Mouse (Mus musculus) lung, postnatal 0 days (tissue): ENCODE measurements around the gene Lmo7. TPM values are rescaled to one million over a fixed set of nuclear protein-coding genes. Genes with fewer than 3 reads are reported as not detected.

Experiments
- ATAC-seq: fragments of 200-750 bp; cut with Nextera tagmentation; 2 replicates; pipeline ENCODE4 v1.8.0; 2017; ENCODE audit warnings: moderate library complexity
- DNase-seq: peaks from one replicate; pipeline ENCODE4 v3.0.0-alpha.2; 2016; ENCODE audit warnings: low spot score
- H3K27ac ChIP-seq: fragments of 300-500 bp; sonication (generic); 2 replicates; pipeline ENCODE4 v1.5.1; 2014; ENCODE audit warnings: antibody characterized with exemption, mild to moderate bottlenecking, low read length, mixed read lengths
- H3K27me3 ChIP-seq: fragments of 300-500 bp; sonication (generic); replicated peaks from 2 replicates; pipeline ENCODE4 v1.6.1; 2014; ENCODE audit warnings: low read length, mixed read lengths; ENCODE audit not compliant: insufficient read depth
- H3K36me3 ChIP-seq: fragments of 300-500 bp; sonication (generic); 2 replicates; pipeline ENCODE4 v1.6.1; 2014; ENCODE audit warnings: low read length, mixed read lengths; ENCODE audit not compliant: insufficient read depth
- H3K4me1 ChIP-seq: fragments of 300-500 bp; sonication (generic); 2 replicates; pipeline ENCODE4 v1.6.1; 2014; ENCODE audit warnings: antibody characterized with exemption, low read depth, low read length, mixed read lengths; ENCODE audit not compliant: insufficient read depth
- H3K4me2 ChIP-seq: fragments of 300-500 bp; sonication (generic); replicated peaks from 2 replicates; pipeline ENCODE4 v1.6.1; 2014; ENCODE audit warnings: low read depth, mild to moderate bottlenecking, low read length, moderate library complexity, mixed read lengths
- H3K4me3 ChIP-seq: fragments of 300-500 bp; sonication (generic); 2 replicates; pipeline ENCODE4 v1.5.1; 2014; ENCODE audit warnings: low read depth, low read length
- H3K9ac ChIP-seq: fragments of 300-500 bp; sonication (generic); replicated peaks from 2 replicates; pipeline ENCODE4 v1.6.1; 2014; ENCODE audit warnings: low read depth, mild to moderate bottlenecking
- H3K9me3 ChIP-seq: fragments of 300-500 bp; sonication (generic); 2 replicates; pipeline ENCODE4 v1.6.1; 2016; ENCODE audit warnings: low read length, mixed read lengths
- CTCF ChIP-seq: IDR thresholded peaks from 2 replicates; pipeline ENCODE4 v1.5.1; 2016; ENCODE audit warnings: antibody characterized with exemption, mild to moderate bottlenecking
- EP300 ChIP-seq: IDR thresholded peaks from 2 replicates; pipeline ENCODE4 v1.6.1; 2016; ENCODE audit warnings: antibody characterized with exemption, mild to moderate bottlenecking, control low read depth
- WGBS: fragments of 180-500 bp; shearing (Covaris S2); extraction: QIAGEN DNeasy Blood & Tissue Kit; methylation state at CpG from one replicate; pipeline ENCODE4 v1.1.7; 2014; 5-methylcytosine and 5-hydroxymethylcytosine counted together
- polyA plus RNA-seq: library from polyadenylated mRNA; unstranded; fragments of >200 nt; fragmentation: Nextera tagmentation; extraction: Ambion mirVana; gene quantifications from 2 replicates; pipeline ENCODE4 v1.2.1, GENCODE M21; 2015

Gene Lmo7
- polyA plus RNA-seq, 1 experiment from 2014 or later, result 125 TPM

DNA sequence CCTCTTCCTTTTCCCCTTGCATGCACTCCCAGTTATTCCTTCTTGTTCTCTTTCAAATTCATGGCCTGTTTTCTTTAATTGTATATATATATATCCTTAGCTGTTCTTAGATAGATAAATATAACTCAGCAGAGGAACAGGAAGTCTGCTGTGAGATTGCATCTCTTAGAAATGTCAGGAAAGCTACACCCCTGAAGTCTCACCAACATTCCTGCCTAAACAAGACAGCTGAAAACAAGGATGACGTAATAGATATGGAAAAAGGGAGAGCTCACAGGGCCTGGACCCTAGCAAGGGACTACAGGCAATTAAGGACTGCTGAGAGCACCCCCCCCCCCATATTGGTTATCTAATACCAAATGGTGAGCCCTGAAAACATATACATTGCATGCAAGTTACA is 71.9 kb downstream of the Lmo7 start:
- DNase-seq, result no peak
- H3K36me3 ChIP-seq, result no peaks in the 10 kb centered on the region
- no peak overlapping the region for H3K4me2 ChIP-seq
- H3K4me3 ChIP-seq, result no peak overlapping the region
- H3K9ac ChIP-seq, result no peak overlapping the region
- no peak; the same call in 1 of the 2 replicates for ATAC-seq
- H3K27me3 ChIP-seq, result no peaks in the 10 kb centered on the region
- H3K27ac ChIP-seq, result no peak overlapping the region
- H3K9me3 ChIP-seq, result no peaks in the 10 kb centered on the region
- no peak for TF ChIP-seq CTCF
- TF ChIP-seq EP300, result peak; percentile 83
- peaks cover 18% of the 10 kb centered on the region; the same call in 1 of the 2 replicates for H3K4me1 ChIP-seq
- 48% methylated on average over 1 of the region's 1 CpGs for WGBS

DNA sequence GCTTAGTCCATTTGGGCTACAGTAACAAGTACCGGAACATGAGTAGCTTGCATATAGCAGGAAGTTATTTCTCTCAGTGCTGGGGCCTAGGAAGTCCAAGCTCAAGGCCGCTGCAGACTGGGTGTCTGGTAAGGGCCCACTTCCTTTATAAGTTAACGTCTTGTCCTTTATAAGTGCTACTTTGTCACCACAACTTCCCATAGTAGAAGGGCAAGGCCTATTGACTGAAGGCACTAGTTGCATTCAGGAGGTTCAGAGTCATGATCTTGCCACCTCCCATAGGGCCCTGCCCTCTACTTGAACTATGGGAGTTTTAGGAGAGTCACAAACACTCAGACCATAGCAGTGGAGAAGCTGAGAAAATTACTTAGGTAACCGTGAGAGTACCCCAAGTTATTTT is 74.4 kb downstream of the Lmo7 start:
- H3K27ac ChIP-seq, result peak overlapping the region; percentile 83
- peak; percentile 72 for DNase-seq

DNA sequence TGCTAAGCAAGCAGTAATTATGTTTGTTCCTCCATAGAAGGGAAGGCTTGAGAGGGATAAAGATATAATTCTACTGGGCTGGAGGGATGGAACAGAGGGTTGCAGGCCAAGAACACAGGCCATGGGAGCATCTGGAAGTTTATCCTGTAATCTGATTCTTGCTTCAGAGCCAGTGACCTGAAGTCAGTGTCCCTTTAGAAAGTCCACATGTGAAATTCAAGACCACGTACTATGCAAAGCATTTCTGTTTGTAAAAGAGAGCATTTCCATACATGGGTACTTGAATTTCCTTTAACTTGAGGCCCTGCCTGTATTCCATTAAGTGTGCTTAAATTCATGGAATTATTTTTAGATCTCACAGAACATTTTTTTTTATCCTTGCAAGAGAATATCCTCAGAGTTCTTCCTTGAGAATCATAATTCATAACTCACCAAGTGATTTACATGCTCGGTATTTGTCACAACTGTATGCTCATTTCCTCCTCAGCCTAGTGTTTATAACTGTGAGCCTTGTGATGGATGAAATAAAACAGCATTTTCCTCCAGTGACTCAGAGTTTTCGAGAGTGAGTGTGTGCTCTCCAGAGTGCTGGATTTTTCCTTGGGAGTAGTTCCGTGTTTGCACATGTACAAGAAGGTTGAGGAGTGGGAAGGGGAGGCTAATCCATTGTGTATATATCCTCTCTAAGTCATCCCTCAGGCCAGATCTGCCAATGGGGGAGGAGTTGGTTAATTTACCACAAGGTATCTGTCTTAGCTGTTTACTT is 75.0 kb downstream of the Lmo7 start:
- H3K27ac ChIP-seq, result peak overlapping the region; percentile 83
- H3K4me1 ChIP-seq, result peaks cover 15% of the 10 kb centered on the region; the same call in 1 of the 2 replicates
- H3K4me3 ChIP-seq, result no peak overlapping the region
- peak; percentile 88 for DNase-seq
- H3K27me3 ChIP-seq, result no peaks in the 10 kb centered on the region
- no peaks in the 10 kb centered on the region for H3K9me3 ChIP-seq
- no peak overlapping the region for H3K4me2 ChIP-seq
- no peak overlapping the region for H3K9ac ChIP-seq
- 15% methylated on average over 4 of the region's 4 CpGs for WGBS
- H3K36me3 ChIP-seq, result no peaks in the 10 kb centered on the region
- ATAC-seq, result peak; percentile 81
- no peak for TF ChIP-seq CTCF
- peak; percentile 94 for TF ChIP-seq EP300

More for the DNA sequence above, 74.4 kb downstream of the Lmo7 start:
- no peaks in the 10 kb centered on the region for H3K36me3 ChIP-seq
- no peaks in the 10 kb centered on the region for H3K27me3 ChIP-seq
- no peak overlapping the region for H3K9ac ChIP-seq
- 30% methylated on average over 4 of the region's 4 CpGs for WGBS
- TF ChIP-seq EP300 (peak; percentile 90), CTCF (no peak)
- no peak overlapping the region for H3K4me2 ChIP-seq
- peak; percentile 72 for ATAC-seq
- H3K4me3 ChIP-seq, result no peak overlapping the region
- peaks cover 15% of the 10 kb centered on the region; the same call in 1 of the 2 replicates for H3K4me1 ChIP-seq
- no peaks in the 10 kb centered on the region for H3K9me3 ChIP-seq

DNA sequence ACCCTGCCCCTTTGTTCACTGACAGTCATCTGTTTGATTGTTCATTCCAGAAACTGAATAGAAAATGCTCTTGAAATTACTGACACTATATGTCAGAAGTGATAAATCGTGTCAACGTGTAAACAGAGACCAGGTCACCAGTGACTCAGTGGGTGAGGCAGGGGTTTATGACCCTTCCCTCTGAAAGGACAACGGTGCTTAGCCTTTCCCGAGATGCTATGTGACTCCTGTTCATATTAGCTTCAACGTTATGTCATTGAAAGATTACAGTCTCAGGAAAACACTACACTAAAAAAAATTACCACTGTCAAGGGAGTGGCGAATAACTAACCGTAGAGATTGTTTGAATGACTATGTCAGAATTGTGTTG is 75.6 kb downstream of the Lmo7 start:
- no peak for TF ChIP-seq CTCF
- no peak; the same call in 1 of the 2 replicates for TF ChIP-seq EP300
- Histone ChIP-seq H3K27me3 (no peaks in the 10 kb centered on the region), H3K4me1 (peaks cover 15% of the 10 kb centered on the region; the same call in 1 of the 2 replicates), H3K9me3 (no peaks in the 10 kb centered on the region), H3K4me3 (no peak overlapping the region), H3K27ac (peak overlapping the region; percentile 83), H3K9ac (no peak overlapping the region), H3K36me3 (no peaks in the 10 kb centered on the region), H3K4me2 (no peak overlapping the region)
- DNase-seq (peak; percentile 44), ATAC-seq (peak; percentile 39)
- WGBS, result 25% methylated on average over 7 of the region's 7 CpGs

DNA sequence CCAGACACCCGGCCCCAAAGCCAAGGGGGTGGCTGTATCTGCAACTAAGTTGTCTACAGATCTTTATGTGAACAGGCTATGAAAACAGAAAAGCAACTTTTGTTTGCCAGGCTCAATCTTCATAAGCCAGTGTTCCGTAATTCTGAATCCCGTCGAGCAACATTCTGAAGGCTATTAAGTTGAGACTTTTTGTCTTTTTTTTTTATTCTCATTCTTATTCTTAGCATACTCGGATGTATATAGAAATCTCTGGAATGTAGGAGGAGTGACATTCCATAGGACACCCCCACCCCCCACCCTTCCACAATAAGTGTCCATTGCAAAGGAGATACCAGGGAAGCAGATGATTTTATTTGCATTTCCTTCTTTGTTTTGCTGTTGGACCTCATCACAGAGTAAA is 76.3 kb downstream of the Lmo7 start:
- H3K36me3 ChIP-seq, result no peaks in the 10 kb centered on the region
- no peak overlapping the region for H3K9ac ChIP-seq
- ATAC-seq, result peak; percentile 7; the same call in 1 of the 2 replicates
- H3K9me3 ChIP-seq, result no peaks in the 10 kb centered on the region
- no peaks in the 10 kb centered on the region for H3K27me3 ChIP-seq
- H3K4me3 ChIP-seq, result no peak overlapping the region
- H3K27ac ChIP-seq, result peak overlapping the region; percentile 83
- peak; percentile 57 for DNase-seq
- WGBS, result 48% methylated on average over 5 of the region's 5 CpGs
- no peak overlapping the region for H3K4me2 ChIP-seq
- TF ChIP-seq EP300 (peak; percentile 85), CTCF (no peak)
- peaks cover 15% of the 10 kb centered on the region; the same call in 1 of the 2 replicates for H3K4me1 ChIP-seq

- Histone ChIP-seq H3K9ac (no peak overlapping the region), H3K27me3 (no peaks in the 10 kb centered on the region), H3K4me3 (no peak overlapping the region), H3K27ac (peak overlapping the region; percentile 83; the same call in 1 of the 2 replicates), H3K4me1 (peaks cover 15% of the 10 kb centered on the region; the same call in 1 of the 2 replicates), H3K9me3 (no peaks in the 10 kb centered on the region), H3K36me3 (no peaks in the 10 kb centered on the region), H3K4me2 (no peak overlapping the region)
- no peak for TF ChIP-seq EP300
- no peak for TF ChIP-seq CTCF
- ATAC-seq (no peak), DNase-seq (no peak)
- WGBS, result 66% methylated on average over 4 of the region's 4 CpGs
These were observed 76.8 kb downstream of the Lmo7 start for GRCm38 (mm10) chr14:101806607-101807006.
